Mouse (Mus musculus) cerebellum, adult 2 months (tissue): ENCODE results near the gene Zfhx2. TPM values are rescaled to one million over a fixed set of nuclear protein-coding genes. Genes with fewer than 3 reads are reported as not detected.

Experiments
- DNase-seq, 2 experiments: peaks; one replicate each; pipeline ENCODE4 v3.0.0; 2021
- H3K27ac ChIP-seq: fragments of 200-500 bp; 2 replicates; pipeline ENCODE4 v1.5.1; 2012; ENCODE audit warnings: low read length, control low read depth, inconsistent platforms; ENCODE audit not compliant: insufficient read depth
- H3K27me3 ChIP-seq: fragments of 200-500 bp; 2 replicates; pipeline ENCODE4 v1.6.1; 2012; ENCODE audit warnings: inconsistent platforms, mild to moderate bottlenecking, low read length, moderate library complexity; ENCODE audit not compliant: control insufficient read depth, insufficient read depth
- H3K4me1 ChIP-seq: fragments of 200-500 bp; 2 replicates; pipeline ENCODE4 v1.6.1; 2011; ENCODE audit warnings: low read length; ENCODE audit not compliant: control insufficient read depth, insufficient read depth
- H3K4me3 ChIP-seq: fragments of 200-500 bp; replicated peaks from 2 replicates; pipeline ENCODE3; 2011; ENCODE audit warnings: mild to moderate bottlenecking, low read depth, low read length, control low read depth; ENCODE audit not compliant: insufficient read depth
- CTCF ChIP-seq: fragments of 200-500 bp; IDR thresholded peaks from 2 replicates; pipeline ENCODE4 v1.5.1; 2011; ENCODE audit warnings: low read depth, mild to moderate bottlenecking, control low read depth, low read length, moderate library complexity, borderline replicate concordance; ENCODE audit not compliant: insufficient read depth
- POLR2A ChIP-seq: fragments of 200-500 bp; IDR thresholded peaks from 2 replicates; pipeline ENCODE4 v1.6.1; 2011; ENCODE audit warnings: low read length, control low read depth, borderline replicate concordance; ENCODE audit not compliant: insufficient read depth
- WGBS: fragments of 180-500 bp; shearing (Covaris S2); methylation state at CpG from one replicate; pipeline ENCODE4 v1.1.7; 2018; 5-methylcytosine and 5-hydroxymethylcytosine counted together
- polyA plus RNA-seq: library from polyadenylated mRNA; depleted of rRNA; stranded (reverse); fragments of >200 nt; gene quantifications from 2 replicates; pipeline ENCODE4 v1.2.3, GENCODE M21; 2012

Gene Zfhx2
- polyA plus RNA-seq, 1 experiment = 10.7 TPM

- TF ChIP-seq POLR2A (peak; percentile 58; the same call in 1 of the 2 replicates), CTCF (no peak)
- DNase-seq = peak; percentile 85 to 90
- Histone ChIP-seq H3K27ac (peak within 1 kb of the TSS; percentile 99), H3K4me3 (peak within 1 kb of the TSS; percentile 100), H3K27me3 (no peaks in the 10 kb centered on the region), H3K4me1 (peaks cover 20% of the 10 kb centered on the region)
- WGBS = 2% methylated on average over 30 of the region's 30 CpGs
Observed at GRCm38 (mm10) chr14:55094704-55095231, 2.6 kb upstream of the Zfhx2 start, which contains the start of gene Thtpa. Gene Thtpa, plus strand, starts transcription at chr14:55094784.

DNA sequence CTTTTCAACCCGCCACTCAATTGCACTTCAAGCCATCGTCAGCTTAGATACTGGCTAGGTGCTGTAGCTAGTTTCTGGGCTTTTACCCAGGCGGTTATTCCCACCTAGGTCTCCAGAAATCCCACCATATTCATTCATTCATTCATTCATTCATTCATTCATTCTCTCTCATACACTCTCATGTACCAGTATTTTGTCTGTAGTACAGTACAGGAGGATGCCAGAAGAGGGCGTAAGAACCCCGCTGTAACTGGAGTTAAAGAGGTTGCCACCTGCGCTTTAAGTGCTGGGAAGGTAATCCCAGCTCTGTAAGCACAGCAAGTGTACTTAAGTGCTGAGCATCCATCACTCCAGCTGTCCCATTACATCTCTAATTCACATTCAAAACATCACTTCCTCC, 1.8 kb upstream of the Zfhx2 start:
- Histone ChIP-seq H3K27me3 (no peaks in the 10 kb centered on the region), H3K4me3 (no peak overlapping the region), H3K27ac (no peak overlapping the region), H3K4me1 (peaks cover 25% of the 10 kb centered on the region)
- no peak for DNase-seq
- no peak for TF ChIP-seq CTCF
- TF ChIP-seq POLR2A = no peak
- 49% methylated on average over 6 of the region's 6 CpGs for WGBS

DNA sequence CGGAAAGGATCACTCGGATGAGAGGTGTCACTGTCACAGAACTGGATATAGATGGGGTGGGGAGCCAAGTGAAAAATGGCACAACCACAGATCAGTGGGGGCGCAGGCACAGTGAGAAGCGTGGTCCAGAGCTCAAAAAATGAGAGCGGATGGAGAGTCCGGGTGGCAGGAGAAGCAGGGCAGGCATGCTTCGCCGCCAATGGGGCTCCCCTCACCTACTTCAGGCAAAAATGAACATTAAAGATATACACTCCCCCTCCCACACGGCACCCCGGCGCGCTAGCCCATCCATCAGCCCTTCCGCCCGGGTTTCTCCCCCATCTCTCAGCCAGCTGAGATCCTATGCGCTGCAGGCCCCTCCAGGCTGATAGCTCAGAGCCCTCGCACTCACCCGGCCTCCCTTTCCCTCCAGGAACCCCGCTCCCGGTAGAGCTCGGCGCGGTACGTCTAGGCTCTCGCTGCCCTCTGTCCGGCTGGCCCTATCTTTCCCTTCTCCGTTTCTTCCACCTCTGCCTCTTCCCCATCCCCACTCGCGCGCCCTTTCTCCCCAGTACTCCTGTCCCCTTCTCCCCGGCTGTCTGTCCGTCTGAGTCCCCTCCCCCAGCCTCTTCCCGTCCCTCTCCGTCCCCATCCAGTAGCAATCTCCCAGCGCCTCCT, 787 bp downstream of the Zfhx2 start:
- no peaks in the 10 kb centered on the region for H3K27me3 ChIP-seq
- DNase-seq = peak in 1 of 2 experiments; percentile 67
- peak overlapping the region; percentile 91 for H3K4me3 ChIP-seq
- TF ChIP-seq POLR2A = no peak
- TF ChIP-seq CTCF = no peak
- H3K4me1 ChIP-seq = peaks cover 21% of the 10 kb centered on the region
- peak overlapping the region; percentile 97 for H3K27ac ChIP-seq
- WGBS = 2% methylated on average over 34 of the region's 34 CpGs

DNA sequence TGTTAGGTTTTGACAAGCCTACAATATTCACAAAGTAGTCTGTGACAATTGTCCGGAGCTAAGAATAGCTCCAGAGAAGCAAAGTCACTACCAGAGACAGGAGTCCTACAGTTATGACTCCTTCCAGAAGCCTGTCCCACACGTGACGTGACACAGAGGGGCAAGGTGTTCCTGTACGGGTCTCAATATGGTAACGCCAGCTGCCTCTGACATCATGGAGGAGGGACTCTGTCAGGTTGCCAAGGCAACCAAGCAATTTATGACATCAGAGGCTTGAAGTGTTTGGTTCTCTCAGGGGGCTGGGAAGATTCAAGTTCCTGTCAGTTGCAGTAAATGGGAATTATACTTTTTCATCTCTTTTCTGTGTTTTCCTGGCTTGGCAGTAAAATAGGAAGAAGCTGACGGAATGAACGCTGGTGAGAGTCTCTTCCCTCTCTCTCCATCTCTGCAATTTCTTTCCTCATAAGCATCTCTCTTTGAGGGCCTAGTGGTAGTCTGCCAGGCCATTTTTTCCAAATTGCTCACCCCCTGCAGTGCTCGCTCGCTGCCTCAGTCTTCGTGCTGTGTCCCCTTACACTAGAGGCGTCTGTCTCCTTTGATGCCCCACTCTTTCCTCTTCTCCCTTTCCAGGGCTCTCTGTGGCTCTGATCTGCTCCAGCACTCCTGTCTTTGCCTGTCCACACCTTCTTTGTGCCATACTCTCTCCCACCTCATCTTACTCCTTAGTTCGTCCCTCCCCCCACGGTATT, 2.8 kb downstream of the Zfhx2 start:
- H3K4me1 ChIP-seq = peaks cover 26% of the 10 kb centered on the region
- TF ChIP-seq CTCF (no peak), POLR2A (no peak)
- H3K27me3 ChIP-seq = no peaks in the 10 kb centered on the region
- 17% methylated on average over 13 of the region's 13 CpGs for WGBS
- peak overlapping the region; percentile 72 for H3K27ac ChIP-seq
- peak overlapping the region; percentile 25 for H3K4me3 ChIP-seq
- peak; percentile 61 to 72 for DNase-seq

- Histone ChIP-seq H3K27ac (0 out of 2 replicates have a peak overlapping the region, but pooled peaks have one; percentile 3), H3K4me3 (no peak overlapping the region), H3K4me1 (peaks cover 25% of the 10 kb centered on the region), H3K27me3 (no peaks in the 10 kb centered on the region)
- 79% methylated on average over 6 of the region's 6 CpGs for WGBS
- TF ChIP-seq POLR2A (no peak), CTCF (no peak)
- no peak for DNase-seq
Observed at GRCm38 (mm10) chr14:55086009-55086514, 6.1 kb downstream of the Zfhx2 start.

GRCm38 (mm10) chr14:55085324-55086008, 6.7 kb downstream of the Zfhx2 start:
- Histone ChIP-seq H3K27ac (0 out of 2 replicates have a peak overlapping the region, but pooled peaks have one; percentile 6), H3K27me3 (no peaks in the 10 kb centered on the region), H3K4me1 (peaks cover 21% of the 10 kb centered on the region), H3K4me3 (no peak overlapping the region)
- DNase-seq = no peak
- 0 out of 2 replicates have a peak, but pooled peaks have one; percentile 13 for TF ChIP-seq POLR2A
- no peak for TF ChIP-seq CTCF
- WGBS = 26% methylated on average over 9 of the region's 9 CpGs

DNA sequence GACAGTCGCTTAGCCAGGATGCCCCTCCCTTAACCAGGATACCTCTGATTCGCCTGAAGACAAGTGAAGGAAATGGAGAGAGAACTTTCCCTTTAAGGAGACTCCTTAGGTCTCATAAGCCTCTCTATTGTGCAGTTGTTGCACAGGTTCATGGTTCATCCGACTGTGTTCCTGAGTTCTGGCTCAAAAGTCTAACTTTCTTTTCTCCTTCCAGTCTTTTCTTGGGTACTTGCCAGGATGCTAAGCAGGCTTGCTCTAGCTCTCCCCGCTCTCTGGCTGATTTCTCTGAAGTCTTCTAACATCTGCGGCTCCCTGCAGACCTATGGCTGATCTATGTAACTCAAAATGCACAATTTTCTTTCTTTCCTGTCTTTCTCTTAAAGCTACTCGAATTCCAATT, 8.6 kb downstream of the Zfhx2 start:
- Histone ChIP-seq H3K27me3 (no peaks in the 10 kb centered on the region), H3K27ac (no peak overlapping the region), H3K4me3 (no peak overlapping the region), H3K4me1 (peaks cover 28% of the 10 kb centered on the region)
- TF ChIP-seq POLR2A (no peak), CTCF (no peak)
- WGBS = 24% methylated on average over 6 of the region's 6 CpGs
- DNase-seq = no peak
